Mouse (Mus musculus) kidney, embryonic 15.5 days (tissue): ENCODE data around the gene Padi6. TPM values are rescaled to one million over a fixed set of nuclear protein-coding genes. Genes with fewer than 3 reads are reported as not detected.

ENCODE experiments used
- ATAC-seq: fragments of 200-750 bp; cut with Nextera tagmentation; replicated peaks from 2 replicates; pipeline ENCODE4 v1.8.0; 2017; ENCODE audit warnings: moderate TSS enrichment; ENCODE audit not compliant: low FRiP score
- H3K27ac ChIP-seq: fragments of 300-500 bp; sonication (generic); 2 replicates; pipeline ENCODE4 v1.5.1; 2015; ENCODE audit warnings: mild to moderate bottlenecking, inconsistent platforms
- H3K27me3 ChIP-seq: fragments of 300-500 bp; sonication (generic); 2 replicates; pipeline ENCODE4 v1.6.1; 2015; ENCODE audit warnings: inconsistent platforms
- H3K36me3 ChIP-seq: fragments of 300-500 bp; sonication (generic); 2 replicates; pipeline ENCODE4 v1.6.1; 2015; ENCODE audit warnings: inconsistent platforms
- H3K4me1 ChIP-seq: fragments of 300-500 bp; sonication (generic); 2 replicates; pipeline ENCODE4 v1.6.1; 2015; ENCODE audit warnings: inconsistent platforms
- H3K4me2 ChIP-seq: fragments of 300-500 bp; sonication (generic); 2 replicates; pipeline ENCODE4 v1.6.1; 2015; ENCODE audit warnings: moderate library complexity, mild to moderate bottlenecking, inconsistent platforms
- H3K4me3 ChIP-seq: fragments of 300-500 bp; sonication (generic); replicated peaks from 2 replicates; pipeline ENCODE4 v1.5.1; 2015; ENCODE audit warnings: mild to moderate bottlenecking, inconsistent platforms
- H3K9ac ChIP-seq: fragments of 300-500 bp; sonication (generic); 2 replicates; pipeline ENCODE4 v1.6.1; 2015; ENCODE audit warnings: mild to moderate bottlenecking, inconsistent platforms
- H3K9me3 ChIP-seq: fragments of 300-500 bp; sonication (generic); replicated peaks from 2 replicates; pipeline ENCODE4 v1.6.1; 2016; ENCODE audit warnings: inconsistent platforms
- WGBS: fragments of 180-500 bp; shearing (Covaris S2); methylation state at CpG from one replicate; pipeline ENCODE4 v1.1.7; 2015; ENCODE audit warnings: mixed read lengths; 5-methylcytosine and 5-hydroxymethylcytosine counted together
- polyA plus RNA-seq: library from polyadenylated mRNA; unstranded; fragments of >200 nt; fragmentation: Nextera tagmentation; extraction: Ambion mirVana; gene quantifications from 2 replicates; pipeline ENCODE4 v1.2.1, GENCODE M21; 2015

Gene Padi6
- polyA plus RNA-seq, 1 experiment from 2014 or later, result not detected

DNA sequence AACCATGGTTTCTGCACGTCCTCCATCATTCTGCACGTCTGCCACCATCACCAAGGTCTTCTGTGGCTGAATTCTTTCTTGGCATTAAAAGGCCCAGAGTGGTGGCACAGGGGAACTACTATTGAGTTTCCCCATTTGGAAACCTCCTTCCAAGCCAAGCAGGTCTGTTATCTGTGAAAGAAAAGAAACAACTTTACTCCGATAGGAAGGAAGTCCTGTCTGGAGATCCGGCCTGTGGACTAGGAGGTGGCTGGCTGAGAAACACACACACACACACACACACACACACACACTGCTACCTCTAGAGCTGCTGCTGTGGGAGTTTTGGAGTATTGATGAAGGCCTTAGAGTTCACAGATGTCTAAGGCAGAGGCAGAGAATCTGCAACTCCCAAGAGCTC, 48.9 kb downstream of the Padi6 start:
- no peaks in the 10 kb centered on the region for H3K36me3 ChIP-seq
- H3K27me3 ChIP-seq, result peaks cover 3% of the 10 kb centered on the region; the same call in 1 of the 2 replicates
- H3K4me1 ChIP-seq, result peaks cover 15% of the 10 kb centered on the region; the same call in 1 of the 2 replicates
- WGBS, result 66% methylated on average over 4 of the region's 4 CpGs
- H3K27ac ChIP-seq, result no peak overlapping the region
- no peak for ATAC-seq
- no peak overlapping the region for H3K9ac ChIP-seq
- H3K9me3 ChIP-seq, result no peaks in the 10 kb centered on the region
- no peak overlapping the region for H3K4me3 ChIP-seq
- H3K4me2 ChIP-seq, result no peak overlapping the region

DNA sequence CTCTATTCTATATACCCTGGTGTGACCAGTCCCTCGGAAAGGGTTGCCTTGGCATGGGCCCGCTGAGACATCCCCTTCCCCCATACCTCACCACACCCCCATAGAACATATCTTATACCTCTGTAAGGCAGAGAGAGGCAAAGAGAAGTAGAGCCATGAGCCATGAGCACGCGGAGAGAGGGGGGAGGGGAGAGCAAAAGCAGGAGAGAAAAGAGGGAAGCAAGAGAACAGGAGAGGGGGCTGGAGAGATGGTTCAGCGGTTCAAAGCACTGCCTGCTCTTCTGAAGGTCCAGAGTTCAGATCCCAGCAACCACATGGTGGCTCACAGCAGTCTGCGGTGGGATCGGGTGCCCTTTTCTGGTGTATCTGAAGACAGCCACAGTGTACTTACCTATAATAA, 51.0 kb downstream of the Padi6 start:
- H3K27ac ChIP-seq, result no peak overlapping the region

DNA sequence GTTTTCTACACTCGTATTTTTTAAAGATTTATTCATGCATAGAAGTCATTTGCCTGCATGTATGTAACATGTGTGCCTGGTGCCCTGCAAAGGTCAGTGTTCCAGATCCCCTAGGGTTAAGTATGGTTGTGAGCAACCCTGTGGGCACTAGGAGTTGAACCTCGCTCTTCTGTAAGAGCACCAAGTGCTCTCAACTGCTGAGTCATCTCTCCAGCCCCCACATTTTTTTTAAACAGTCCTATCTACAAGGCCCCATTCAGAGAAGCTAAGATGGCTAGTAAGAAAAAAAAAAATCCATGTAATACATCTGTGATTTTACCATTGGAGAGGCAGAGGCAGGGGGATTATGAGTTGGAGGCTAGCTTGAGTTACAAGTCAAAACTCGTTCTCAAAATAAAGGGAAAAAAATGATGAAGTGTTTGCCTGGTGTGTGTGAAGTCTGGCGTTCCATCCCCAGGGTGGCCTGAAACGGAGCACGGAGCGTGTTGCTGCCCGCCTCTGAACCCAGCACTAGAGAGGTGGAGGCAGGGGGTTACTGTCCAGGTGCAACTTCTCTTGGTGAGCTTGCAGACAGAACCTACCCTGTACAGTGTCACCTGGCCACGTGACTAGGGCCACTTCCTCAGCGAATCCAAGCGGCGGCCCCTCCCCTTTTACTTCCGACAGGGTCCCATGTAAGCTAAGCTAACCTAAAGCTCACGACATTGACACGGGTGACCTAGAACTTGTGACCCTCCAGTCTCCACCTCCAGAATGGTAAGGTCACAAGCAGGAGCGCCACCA, 52.4 kb downstream of the Padi6 start:
- ATAC-seq, result no peak
- no peak overlapping the region for H3K27ac ChIP-seq

More for the DNA sequence above, 51.0 kb downstream of the Padi6 start:
- H3K9me3 ChIP-seq, result no peaks in the 10 kb centered on the region
- H3K36me3 ChIP-seq, result no peaks in the 10 kb centered on the region
- no peak overlapping the region for H3K4me3 ChIP-seq
- no peak overlapping the region for H3K9ac ChIP-seq
- H3K27me3 ChIP-seq, result no peaks in the 10 kb centered on the region
- no peak overlapping the region for H3K4me2 ChIP-seq
- WGBS, result 76% methylated on average over 7 of the region's 7 CpGs
- H3K4me1 ChIP-seq, result peaks cover 22% of the 10 kb centered on the region; the same call in 1 of the 2 replicates
- no peak for ATAC-seq

DNA sequence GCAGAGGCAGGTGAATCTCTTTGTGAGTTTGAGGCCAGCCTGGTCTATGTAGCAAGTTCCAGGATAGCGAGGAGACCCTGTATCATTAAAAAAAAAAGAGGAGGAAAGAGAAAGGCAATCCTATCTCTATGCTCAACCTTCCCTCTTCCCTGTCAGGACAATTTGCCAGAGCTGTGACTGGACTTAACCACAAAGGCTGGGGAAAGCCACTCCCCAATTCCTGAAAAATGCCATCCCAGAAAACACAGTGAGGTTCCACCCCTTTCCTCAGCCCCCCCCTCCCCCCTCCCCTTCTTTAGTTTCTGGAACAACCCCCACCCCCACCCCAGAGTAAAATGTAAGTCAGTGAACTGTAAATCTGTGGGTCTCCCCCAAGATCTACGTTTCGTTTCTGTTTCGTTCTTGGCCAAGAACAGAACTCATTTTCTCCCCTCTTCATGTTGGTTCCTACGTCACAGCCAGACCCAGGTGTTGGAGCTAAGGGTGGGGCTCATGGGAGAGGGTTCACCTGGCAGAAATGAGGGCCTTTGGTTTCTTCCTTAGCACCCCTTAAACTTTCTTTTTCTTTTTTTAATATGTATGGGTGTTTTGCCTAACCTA, 53.5 kb downstream of the Padi6 start:
- Histone ChIP-seq H3K27ac (no peak overlapping the region), H3K4me2 (no peak overlapping the region), H3K9me3 (no peaks in the 10 kb centered on the region), H3K9ac (no peak overlapping the region), H3K27me3 (no peaks in the 10 kb centered on the region), H3K36me3 (no peaks in the 10 kb centered on the region), H3K4me1 (peaks cover 36% of the 10 kb centered on the region), H3K4me3 (no peak overlapping the region)
- WGBS, result 66% methylated on average over 5 of the region's 5 CpGs
- no peak for ATAC-seq

More for the DNA sequence above, 52.4 kb downstream of the Padi6 start:
- no peak overlapping the region for H3K4me3 ChIP-seq
- H3K36me3 ChIP-seq, result no peaks in the 10 kb centered on the region
- H3K27me3 ChIP-seq, result no peaks in the 10 kb centered on the region
- 71% methylated on average over 16 of the region's 16 CpGs for WGBS
- peaks cover 25% of the 10 kb centered on the region for H3K4me1 ChIP-seq
- no peak overlapping the region for H3K4me2 ChIP-seq
- no peak overlapping the region for H3K9ac ChIP-seq
- H3K9me3 ChIP-seq, result no peaks in the 10 kb centered on the region

DNA sequence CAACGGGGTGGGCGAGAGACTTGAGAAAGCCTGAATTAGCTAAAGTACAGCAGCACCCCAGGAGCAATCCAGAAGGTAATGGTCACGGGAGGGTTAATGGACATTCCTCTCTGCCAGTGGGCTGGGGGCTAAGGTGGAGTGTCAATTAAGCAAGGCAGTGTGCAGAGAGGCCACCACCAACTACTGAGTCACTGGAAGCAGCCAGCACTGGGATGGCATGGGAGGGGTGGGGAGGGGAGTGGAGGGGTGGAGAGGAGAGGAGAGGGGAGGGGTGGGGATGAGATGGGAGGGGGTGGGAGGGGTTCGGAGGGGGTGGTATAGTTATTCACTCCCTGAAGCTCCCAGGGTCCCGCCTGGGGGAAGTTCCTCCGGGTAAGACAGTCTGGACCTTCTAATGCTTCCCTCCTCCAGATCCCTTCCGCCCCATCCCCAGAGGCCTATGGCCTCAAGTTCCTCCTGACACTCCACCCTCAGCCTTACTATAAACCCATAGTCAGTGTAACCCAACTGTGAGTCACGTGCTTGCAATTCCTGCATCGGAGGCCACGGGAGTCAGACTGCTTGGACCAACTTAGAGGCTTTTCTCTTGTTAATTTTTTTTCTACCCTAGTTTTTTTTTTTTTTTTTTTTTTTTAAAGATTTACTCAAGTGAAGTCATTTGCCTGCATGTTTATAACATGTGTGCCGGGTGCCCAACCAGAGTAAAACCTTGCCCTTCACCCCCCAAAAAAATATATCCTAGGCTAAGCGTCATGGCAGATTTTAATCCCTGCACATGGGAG, 54.2 kb downstream of the Padi6 start:
- no peak overlapping the region for H3K27ac ChIP-seq
- peaks cover 41% of the 10 kb centered on the region for H3K4me1 ChIP-seq
- ATAC-seq, result 0 out of 2 replicates have a peak, but pooled peaks have one; percentile 29
- H3K4me3 ChIP-seq, result no peak overlapping the region
- no peak overlapping the region for H3K4me2 ChIP-seq
- H3K9ac ChIP-seq, result no peak overlapping the region
- H3K27me3 ChIP-seq, result no peaks in the 10 kb centered on the region
- 35% methylated on average over 11 of the region's 12 CpGs for WGBS
- H3K36me3 ChIP-seq, result no peaks in the 10 kb centered on the region
- H3K9me3 ChIP-seq, result no peaks in the 10 kb centered on the region

DNA sequence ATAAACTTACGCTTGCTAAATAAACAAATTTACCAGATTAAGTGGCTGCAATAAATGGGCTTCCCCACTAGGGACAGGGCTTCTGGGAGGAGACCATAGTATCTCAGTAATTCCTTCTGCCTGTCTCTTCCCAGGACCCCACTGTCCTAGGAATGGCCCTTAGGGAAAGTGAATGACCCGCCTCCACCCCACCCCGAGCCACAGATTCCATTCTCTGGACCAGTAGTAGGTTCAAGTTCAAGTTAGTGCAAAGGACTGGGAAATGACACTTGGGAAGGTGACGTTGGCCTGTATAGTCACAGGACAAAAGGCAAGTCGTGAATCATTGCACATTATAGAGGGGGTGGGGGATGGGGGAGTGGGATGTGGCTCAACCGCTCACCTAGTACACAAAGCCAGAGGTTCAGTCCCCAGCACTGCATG, 57.6 kb downstream of the Padi6 start:
- 16% methylated on average over 6 of the region's 6 CpGs for WGBS
- peak overlapping the region; percentile 80 for H3K27ac ChIP-seq
- ATAC-seq, result no peak

DNA sequence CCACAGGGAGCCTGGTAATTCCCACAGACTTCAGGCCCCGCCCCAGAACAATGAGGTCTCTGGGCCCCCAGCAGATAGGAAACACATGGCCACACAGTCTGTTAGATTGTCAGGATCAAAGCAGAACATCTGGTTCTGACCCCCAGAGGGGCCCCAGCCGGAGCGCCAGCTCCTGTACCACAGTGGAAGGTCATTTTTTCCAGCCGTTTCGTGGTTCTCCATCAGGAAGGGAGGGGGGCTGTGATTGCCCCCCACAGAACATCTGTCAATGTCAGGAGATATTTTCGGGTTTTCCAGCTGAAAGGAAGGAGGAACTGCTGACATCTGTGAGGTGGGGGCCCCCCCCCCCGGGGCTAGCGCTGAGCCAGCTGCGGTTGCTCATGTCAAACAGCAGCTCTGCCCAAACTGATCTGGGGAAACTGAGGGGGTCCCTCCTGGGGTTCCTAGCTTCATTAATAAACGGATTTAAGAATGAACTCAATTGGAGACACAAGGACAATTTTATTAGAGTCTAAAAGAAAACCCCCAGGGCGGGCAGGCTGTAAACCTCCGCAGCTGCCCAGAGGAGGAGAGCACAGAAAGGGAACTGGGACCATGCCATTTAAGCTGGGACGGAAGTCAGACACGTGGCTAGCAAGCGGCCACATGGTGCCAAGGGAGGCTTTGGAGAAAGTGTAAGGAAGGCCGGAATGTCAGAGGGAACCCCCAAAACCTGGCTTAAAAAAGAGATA, 58.1 kb downstream of the Padi6 start:
- peak; percentile 78 for ATAC-seq
- Histone ChIP-seq H3K36me3 (no peaks in the 10 kb centered on the region), H3K27ac (peak overlapping the region; percentile 80), H3K4me3 (0 out of 2 replicates have a peak overlapping the region, but pooled peaks have one; percentile 7), H3K4me1 (peaks cover 46% of the 10 kb centered on the region), H3K4me2 (peak overlapping the region; percentile 46), H3K27me3 (no peaks in the 10 kb centered on the region), H3K9me3 (no peaks in the 10 kb centered on the region), H3K9ac (0 out of 2 replicates have a peak overlapping the region, but pooled peaks have one; percentile 6)
- 1% methylated on average over 16 of the region's 16 CpGs for WGBS

More for the DNA sequence above, 57.6 kb downstream of the Padi6 start:
- no peaks in the 10 kb centered on the region for H3K36me3 ChIP-seq
- no peaks in the 10 kb centered on the region for H3K9me3 ChIP-seq
- H3K4me1 ChIP-seq, result peaks cover 45% of the 10 kb centered on the region
- no peak overlapping the region for H3K9ac ChIP-seq
- peak overlapping the region; percentile 46 for H3K4me2 ChIP-seq
- 0 out of 2 replicates have a peak overlapping the region, but pooled peaks have one; percentile 7 for H3K4me3 ChIP-seq
- no peaks in the 10 kb centered on the region for H3K27me3 ChIP-seq

DNA sequence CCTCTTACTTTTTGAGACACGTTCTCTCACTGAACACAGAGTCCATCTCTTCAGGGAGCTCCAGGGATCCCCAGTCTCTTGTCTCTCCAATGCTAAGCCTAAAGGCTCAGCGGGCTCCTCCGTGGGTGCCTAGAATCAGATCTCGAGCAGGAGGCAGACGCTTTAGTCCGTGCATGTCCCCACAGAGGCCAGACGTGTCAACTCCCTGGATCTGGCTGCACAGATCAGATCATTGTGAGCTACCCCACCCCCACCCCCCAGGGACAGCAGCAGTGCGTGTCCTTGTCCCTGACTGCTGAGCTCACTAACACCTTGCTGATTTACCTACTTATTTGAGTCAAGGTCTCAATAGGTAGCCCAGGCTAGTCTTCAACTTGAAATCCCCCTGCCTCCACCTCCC, 58.8 kb downstream of the Padi6 start:
- no peaks in the 10 kb centered on the region for H3K9me3 ChIP-seq
- no peaks in the 10 kb centered on the region for H3K36me3 ChIP-seq
- H3K27me3 ChIP-seq, result no peaks in the 10 kb centered on the region
- no peak for ATAC-seq
- H3K4me2 ChIP-seq, result peak overlapping the region; percentile 46; the same call in 1 of the 2 replicates
- H3K27ac ChIP-seq, result peak overlapping the region; percentile 80; the same call in 1 of the 2 replicates
- WGBS, result 25% methylated on average over 8 of the region's 8 CpGs
- H3K9ac ChIP-seq, result no peak overlapping the region
- H3K4me1 ChIP-seq, result peaks cover 44% of the 10 kb centered on the region
- H3K4me3 ChIP-seq, result no peak overlapping the region

DNA sequence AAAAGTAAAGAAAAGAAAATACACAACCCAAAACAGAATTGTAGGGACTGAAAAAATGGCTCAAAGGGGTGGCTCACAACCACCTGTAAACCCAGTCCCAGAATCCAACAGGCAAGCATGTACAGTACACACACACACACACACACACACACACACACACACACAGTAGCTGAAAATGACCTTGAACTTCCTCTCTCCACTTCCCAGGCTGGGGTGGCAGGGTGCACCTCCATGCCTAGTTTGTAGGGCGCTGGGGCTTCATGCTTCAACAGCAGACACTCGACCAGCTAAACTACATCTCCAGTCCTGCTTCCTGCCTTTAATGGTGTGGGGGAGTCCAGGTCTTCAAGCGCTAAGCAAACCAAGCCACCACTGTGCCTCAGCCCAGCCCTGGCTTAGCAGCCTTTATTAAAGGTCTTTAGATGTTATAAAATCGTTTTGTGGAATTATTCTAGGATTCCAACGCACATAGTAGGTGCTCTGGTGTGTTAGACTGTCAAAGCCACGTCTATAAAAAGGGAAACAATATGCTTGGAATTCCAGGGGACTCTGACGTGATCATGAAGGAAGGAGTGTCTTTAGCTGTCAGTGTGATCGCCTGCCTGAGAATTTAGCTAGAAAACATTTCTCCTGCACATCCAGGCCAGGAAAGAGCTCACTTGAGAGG, 61.6 kb downstream of the Padi6 start:
- ATAC-seq, result no peak
- H3K27me3 ChIP-seq, result no peaks in the 10 kb centered on the region
- peaks cover 36% of the 10 kb centered on the region for H3K4me1 ChIP-seq
- peak overlapping the region; percentile 4 for H3K27ac ChIP-seq
- no peak overlapping the region for H3K4me2 ChIP-seq
- no peaks in the 10 kb centered on the region for H3K36me3 ChIP-seq
- H3K4me3 ChIP-seq, result no peak overlapping the region
- no peaks in the 10 kb centered on the region for H3K9me3 ChIP-seq
- WGBS, result 26% methylated on average over 8 of the region's 8 CpGs
- no peak overlapping the region for H3K9ac ChIP-seq

DNA sequence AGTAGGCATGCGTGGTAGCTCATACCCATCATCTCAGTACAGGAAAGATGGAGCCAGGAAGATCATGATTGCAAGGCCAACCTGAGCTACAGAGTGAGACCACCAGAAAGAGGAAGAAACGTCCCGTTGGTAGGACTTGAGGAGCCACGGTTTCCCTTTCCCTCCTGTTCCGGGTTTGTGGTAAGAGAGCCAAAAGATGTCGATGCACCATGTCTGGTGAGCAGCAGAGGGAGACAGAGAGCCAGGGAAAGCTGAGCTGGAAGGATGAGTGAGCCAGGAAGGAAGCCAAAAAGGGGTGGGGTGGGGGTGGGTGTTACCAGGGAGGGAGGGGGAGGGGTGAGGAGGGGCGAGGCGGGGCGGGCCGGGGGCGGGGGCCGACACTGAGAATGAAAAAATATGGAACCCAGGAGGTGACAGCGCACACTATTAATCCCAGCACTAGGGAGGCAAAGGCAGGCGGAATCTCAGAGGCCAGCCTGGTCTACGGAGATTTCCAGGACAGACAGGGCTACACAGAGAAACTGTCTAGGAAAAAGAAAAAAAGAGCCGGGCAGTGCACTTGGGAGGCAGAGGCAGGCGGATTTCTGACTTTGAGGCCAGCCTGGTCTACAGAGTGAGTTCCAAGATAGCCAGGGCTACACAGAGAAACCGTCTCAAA, 62.6 kb downstream of the Padi6 start:
- WGBS, result 33% methylated on average over 13 of the region's 18 CpGs
- Histone ChIP-seq H3K4me2 (peak overlapping the region; percentile 40; the same call in 1 of the 2 replicates), H3K9ac (no peak overlapping the region), H3K9me3 (no peaks in the 10 kb centered on the region), H3K27me3 (no peaks in the 10 kb centered on the region), H3K36me3 (no peaks in the 10 kb centered on the region), H3K4me1 (peaks cover 31% of the 10 kb centered on the region), H3K4me3 (0 out of 2 replicates have a peak overlapping the region, but pooled peaks have one; percentile 11), H3K27ac (no peak overlapping the region)
- ATAC-seq, result no peak; the same call in 1 of the 2 replicates
